Mouse (Mus musculus) MEL (cell line): ENCODE measurements around the gene Gm1113. TPM values are rescaled to one million over a fixed set of nuclear protein-coding genes. Genes with fewer than 3 reads are reported as not detected.

Experiments
- DNase-seq: peaks from one replicate; pipeline ENCODE4 v3.0.0; 2011; ENCODE audit warnings: low read depth, low spot score
- H3K27ac ChIP-seq: 2 replicates; pipeline ENCODE4 v1.5.1; 2012; ENCODE audit warnings: low read depth, mild to moderate bottlenecking, control low read depth, low read length, moderate library complexity; ENCODE audit not compliant: control insufficient read depth
- H3K27me3 ChIP-seq, 2 experiments: fragments of 150-350 bp in 1 of 2; sonication (generic) in 1 of 2; 2 replicates each; pipeline ENCODE4 v1.6.1; 2012; ENCODE audit warnings: low read length in 2 of 2, mild to moderate bottlenecking in 2 of 2, improper control_type of control experiment in 1 of 2, moderate library complexity in 1 of 2; ENCODE audit not compliant: insufficient read depth in 2 of 2, control insufficient read depth in 1 of 2
- H3K36me3 ChIP-seq, 2 experiments: 2 replicates each; pipeline ENCODE4 v1.6.1; 2012 to 2014; ENCODE audit warnings: low read length in 2 of 2, improper control_type of control experiment in 1 of 2, inconsistent platforms in 1 of 2, mild to moderate bottlenecking in 1 of 2; ENCODE audit not compliant: insufficient read depth in 2 of 2, control insufficient read depth in 1 of 2
- H3K4me1 ChIP-seq, 2 experiments: fragments of 150-350 bp in 1 of 2; sonication (generic) in 1 of 2; 2 replicates each; pipeline ENCODE4 v1.6.1; 2012; ENCODE audit warnings: low read length in 2 of 2, improper control_type of control experiment in 1 of 2, mild to moderate bottlenecking in 1 of 2; ENCODE audit not compliant: insufficient read depth in 2 of 2, control insufficient read depth in 1 of 2
- H3K4me3 ChIP-seq, 2 experiments: fragments of 150-350 bp in 1 of 2; sonication (generic) in 1 of 2; 2 replicates each; pipeline ENCODE4 v1.5.1; 2012; ENCODE audit warnings: low read depth in 2 of 2, low read length in 2 of 2, mild to moderate bottlenecking in 2 of 2, moderate library complexity in 2 of 2, control low read depth in 1 of 2, improper control_type of control experiment in 1 of 2; ENCODE audit not compliant: control insufficient read depth in 1 of 2, insufficient read depth in 1 of 2
- H3K79me2 ChIP-seq: 2 replicates; pipeline ENCODE4 v1.6.1; 2012; ENCODE audit warnings: mild to moderate bottlenecking, low read length, moderate library complexity; ENCODE audit not compliant: control insufficient read depth, poor library complexity, insufficient read depth
- H3K9ac ChIP-seq: 2 replicates; pipeline ENCODE4 v1.6.1; 2012; ENCODE audit warnings: low read depth, mild to moderate bottlenecking, control low read depth, low read length, moderate library complexity; ENCODE audit not compliant: control insufficient read depth, poor library complexity, severe bottlenecking
- H3K9me3 ChIP-seq: fragments of 150-350 bp; sonication (generic); replicated peaks from 2 replicates; pipeline ENCODE4 v1.6.1; 2012; ENCODE audit warnings: mild to moderate bottlenecking, low read length, improper control_type of control experiment, moderate library complexity; ENCODE audit not compliant: insufficient read depth
- CTCF ChIP-seq, 3 experiments: IDR thresholded peaks in 2 of 3; conservative IDR thresholded peaks in 1 of 3; 2 replicates each; pipeline ENCODE4 v1.5.1; 2011 to 2012; ENCODE audit warnings: low read length in 3 of 3, low read depth in 2 of 3, mild to moderate bottlenecking in 2 of 3, improper control_type of control experiment in 1 of 3, inconsistent platforms in 1 of 3, mixed read lengths in 1 of 3, moderate library complexity in 1 of 3; ENCODE audit not compliant: control insufficient read depth in 1 of 3, insufficient read depth in 1 of 3, poor library complexity in 1 of 3, severe bottlenecking in 1 of 3
- E2F4 ChIP-seq: IDR thresholded peaks from 2 replicates; pipeline ENCODE4 v1.6.1; 2011; ENCODE audit warnings: low read depth, low read length, improper control_type of control experiment, borderline replicate concordance
- ELF1 ChIP-seq: IDR thresholded peaks from 2 replicates; pipeline ENCODE4 v1.6.1; 2014; ENCODE audit warnings: low read depth, mild to moderate bottlenecking, inconsistent platforms, low read length, improper control_type of control experiment, moderate library complexity
- EP300 ChIP-seq, 2 experiments: IDR thresholded peaks; 2 replicates each; pipeline ENCODE4 v1.6.1; 2011; ENCODE audit warnings: improper control_type of control experiment in 2 of 2, low read length in 2 of 2, low read depth in 1 of 2, mild to moderate bottlenecking in 1 of 2
- GABPA ChIP-seq: IDR thresholded peaks from 2 replicates; pipeline ENCODE4 v1.6.1; 2012; ENCODE audit warnings: low read depth, mild to moderate bottlenecking, inconsistent platforms, low read length, improper control_type of control experiment, moderate library complexity
- GATA1 ChIP-seq: IDR thresholded peaks from 2 replicates; pipeline ENCODE4 v1.6.1; 2011; ENCODE audit warnings: low read depth, low read length, improper control_type of control experiment
- JUND ChIP-seq: IDR thresholded peaks from 2 replicates; pipeline ENCODE4 v1.6.1; 2011; ENCODE audit warnings: low read depth, mild to moderate bottlenecking, improper control_type of control experiment, low read length
- KAT2A ChIP-seq: conservative IDR thresholded peaks from 2 replicates; pipeline ENCODE4 v1.6.1; 2012; ENCODE audit warnings: low read depth, low read length, improper control_type of control experiment, inconsistent platforms
- MAZ ChIP-seq: IDR thresholded peaks from 2 replicates; pipeline ENCODE4 v1.6.1; 2012; ENCODE audit warnings: low read depth, mild to moderate bottlenecking, inconsistent platforms, low read length, improper control_type of control experiment
- MEF2A ChIP-seq: IDR thresholded peaks from 2 replicates; pipeline ENCODE4 v1.6.1; 2014; ENCODE audit warnings: low read depth, mild to moderate bottlenecking, inconsistent platforms, low read length, improper control_type of control experiment; ENCODE audit not compliant: poor library complexity, insufficient replicate concordance, severe bottlenecking; ENCODE audit errors: extremely low read depth
- MXI1 ChIP-seq: IDR thresholded peaks from 2 replicates; pipeline ENCODE4 v1.6.1; 2011; ENCODE audit warnings: mild to moderate bottlenecking, low read depth, low read length, improper control_type of control experiment
- MYB ChIP-seq: IDR thresholded peaks from 2 replicates; pipeline ENCODE4 v1.6.1; 2011; ENCODE audit warnings: mild to moderate bottlenecking, low read depth, low read length, improper control_type of control experiment
- MYC ChIP-seq: IDR thresholded peaks from 2 replicates; pipeline ENCODE4 v1.6.1; 2011; ENCODE audit warnings: low read depth, mild to moderate bottlenecking, low read length, improper control_type of control experiment, moderate library complexity
- NRF1 ChIP-seq: IDR thresholded peaks from 2 replicates; pipeline ENCODE4 v1.6.1; 2014; ENCODE audit warnings: low read depth, mild to moderate bottlenecking, inconsistent platforms, low read length, improper control_type of control experiment, moderate library complexity; ENCODE audit not compliant: poor library complexity, insufficient read depth, severe bottlenecking
- POLR2A ChIP-seq, 2 experiments: IDR thresholded peaks; 2 replicates each; pipeline ENCODE4 v1.6.1; 2011 to 2012; ENCODE audit warnings: low read length in 2 of 2, mild to moderate bottlenecking in 2 of 2, control low read depth in 1 of 2, improper control_type of control experiment in 1 of 2, low read depth in 1 of 2, moderate library complexity in 1 of 2; ENCODE audit not compliant: control insufficient read depth in 1 of 2, insufficient read depth in 1 of 2, poor library complexity in 1 of 2
- RCOR1 ChIP-seq: IDR thresholded peaks from 2 replicates; pipeline ENCODE4 v1.6.1; 2012; ENCODE audit warnings: low read depth, mild to moderate bottlenecking, inconsistent platforms, low read length, improper control_type of control experiment
- SIN3A ChIP-seq: IDR thresholded peaks from 2 replicates; pipeline ENCODE4 v1.6.1; 2012; ENCODE audit warnings: low read length, improper control_type of control experiment, inconsistent platforms
- SMC3 ChIP-seq: IDR thresholded peaks from 2 replicates; pipeline ENCODE4 v1.6.1; 2011; ENCODE audit warnings: low read depth, low read length, improper control_type of control experiment
- TAL1 ChIP-seq: IDR thresholded peaks from 2 replicates; pipeline ENCODE4 v1.6.1; 2012; ENCODE audit warnings: mild to moderate bottlenecking, inconsistent platforms, low read length, moderate library complexity, mixed read lengths
- TCF12 ChIP-seq: IDR thresholded peaks from 2 replicates; pipeline ENCODE4 v1.6.1; 2014; ENCODE audit warnings: low read depth, mild to moderate bottlenecking, inconsistent platforms, low read length, improper control_type of control experiment, moderate library complexity
- UBTF ChIP-seq: IDR thresholded peaks from 2 replicates; pipeline ENCODE4 v1.6.1; 2012; ENCODE audit warnings: low read depth, mild to moderate bottlenecking, inconsistent platforms, low read length, improper control_type of control experiment, moderate library complexity, borderline replicate concordance; ENCODE audit not compliant: insufficient read depth
- USF1 ChIP-seq: IDR thresholded peaks from 2 replicates; pipeline ENCODE4 v1.6.1; 2014; ENCODE audit warnings: low read depth, mild to moderate bottlenecking, inconsistent platforms, low read length, improper control_type of control experiment, moderate library complexity
- ZC3H11A ChIP-seq: IDR thresholded peaks from 2 replicates; pipeline ENCODE4 v1.6.1; 2012; ENCODE audit warnings: low read depth, mild to moderate bottlenecking, inconsistent platforms, low read length, improper control_type of control experiment
- ZKSCAN1 ChIP-seq: IDR thresholded peaks from 2 replicates; pipeline ENCODE4 v1.6.1; 2012; ENCODE audit warnings: low read depth, mild to moderate bottlenecking, inconsistent platforms, low read length, improper control_type of control experiment, moderate library complexity
- ZMIZ1 ChIP-seq: IDR thresholded peaks from 2 replicates; pipeline ENCODE4 v1.6.1; 2012; ENCODE audit warnings: low read depth, mild to moderate bottlenecking, inconsistent platforms, low read length, improper control_type of control experiment, moderate library complexity
- polyA plus RNA-seq, 2 experiments: library from polyadenylated mRNA; stranded (reverse) in 1 of 2; unstranded in 1 of 2; fragments of >175 nt in 1 of 2; fragments of >200 nt in 1 of 2; gene quantifications; 2 replicates each; pipeline versions ENCODE4 v1.2.1 to v1.2.4; 2012; ENCODE audit warnings: low replicate concordance in 2 of 2, low read depth in 1 of 2; ENCODE audit not compliant: insufficient read length in 2 of 2, insufficient read depth in 1 of 2, missing spikeins in 1 of 2
- total RNA-seq: library from RNA; depleted of rRNA; stranded (reverse); fragments of 300-350 nt; gene quantifications from 2 replicates; pipeline ENCODE4 v1.2.3, GENCODE M21; 2012

The Gm1113 gene
- total and polyA plus RNA-seq, 3 experiments = not detected

DNA sequence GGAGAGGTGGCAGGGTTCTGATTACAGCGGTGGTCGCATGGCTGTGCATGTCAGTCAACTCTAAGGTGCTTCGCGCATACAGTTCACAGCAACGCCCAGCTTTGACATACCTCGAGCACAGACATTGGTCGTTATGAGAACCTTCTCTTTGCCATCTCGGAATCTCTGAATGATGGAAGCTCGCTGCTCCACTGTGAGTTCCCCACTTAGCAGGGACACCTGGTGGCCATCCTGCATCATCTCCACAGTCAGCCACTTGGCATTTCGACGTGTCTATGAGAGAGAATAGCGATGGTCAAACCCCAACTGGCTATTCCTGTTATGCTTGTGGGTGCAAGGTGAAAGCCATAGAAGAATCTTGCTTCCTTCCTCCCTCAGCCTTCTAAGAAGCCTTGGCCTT, 27.6 kb upstream of the Gm1113 start:
- DNase-seq = no peak
- Histone ChIP-seq H3K36me3 (peaks cover 0 to 6% of the 10 kb centered on the region in 2 experiments; a peak in 2 of 4 replicates), H3K4me3 (no peak overlapping the region), H3K9ac (no peak overlapping the region), H3K27me3 (peaks cover 0 to 2% of the 10 kb centered on the region in 2 experiments; a peak in 1 of 4 replicates), H3K4me1 (peaks cover 5 to 15% of the 10 kb centered on the region in 2 experiments), H3K27ac (no peak overlapping the region), H3K79me2 (no peaks in the 10 kb centered on the region), H3K9me3 (no peaks in the 10 kb centered on the region)
- TF ChIP-seq RCOR1 (no peak), CTCF (IDR thresholded peaks at IDR 0.05 in 2 of 3, conservative IDR thresholded peaks at IDR 0.05 in 1 of 3; ENCODE audit: control insufficient read depth in 1 of 3, insufficient read depth in 1 of 3, low read depth in 2 of 3, low read length in 3 of 3, poor library complexity in 1 of 3, severe bottlenecking in 1 of 3) (peak; percentile 14 to 31 (median 27); a peak in 3 of 6 replicates)

DNA sequence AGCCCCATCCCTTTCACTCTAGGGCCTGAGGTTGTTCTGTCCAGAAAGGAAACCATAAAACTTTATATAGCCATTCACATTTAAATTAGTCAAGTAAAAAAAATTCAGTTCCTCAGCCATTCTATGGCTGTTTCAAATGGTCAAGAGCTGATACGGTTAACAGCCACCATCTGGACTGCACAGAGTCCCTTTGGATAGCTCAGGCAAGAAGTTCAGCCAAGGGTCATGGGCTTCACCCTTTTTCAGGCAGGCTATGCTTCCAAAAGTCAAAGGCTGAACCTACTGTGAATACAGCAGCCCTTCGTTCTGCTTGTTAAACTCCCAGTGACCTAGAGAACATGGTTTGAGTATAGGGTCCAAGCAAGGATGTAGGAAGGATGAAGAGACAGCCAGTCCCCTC, 26.6 kb upstream of the Gm1113 start:
- peaks cover 0 to 6% of the 10 kb centered on the region in 2 experiments; a peak in 2 of 4 replicates for H3K36me3 ChIP-seq
- no peak for TF ChIP-seq MXI1
- no peak for TF ChIP-seq ZMIZ1
- no peak for TF ChIP-seq POLR2A (IDR thresholded peaks at IDR 0.05; ENCODE audit: control insufficient read depth in 1 of 2, insufficient read depth in 1 of 2, low read depth in 1 of 2, low read length in 2 of 2, poor library complexity in 1 of 2)
- no peak for TF ChIP-seq ZKSCAN1
- no peak for TF ChIP-seq MYC
- TF ChIP-seq MAZ = no peak
- H3K79me2 ChIP-seq = no peaks in the 10 kb centered on the region
- H3K4me1 ChIP-seq = peaks cover 5 to 15% of the 10 kb centered on the region in 2 experiments
- no peak overlapping the region for H3K9ac ChIP-seq
- no peak for DNase-seq
- H3K9me3 ChIP-seq = no peaks in the 10 kb centered on the region
- H3K27ac ChIP-seq = no peak overlapping the region
- H3K4me3 ChIP-seq = no peak overlapping the region
- H3K27me3 ChIP-seq = peaks cover 0 to 2% of the 10 kb centered on the region in 2 experiments; a peak in 1 of 4 replicates

DNA sequence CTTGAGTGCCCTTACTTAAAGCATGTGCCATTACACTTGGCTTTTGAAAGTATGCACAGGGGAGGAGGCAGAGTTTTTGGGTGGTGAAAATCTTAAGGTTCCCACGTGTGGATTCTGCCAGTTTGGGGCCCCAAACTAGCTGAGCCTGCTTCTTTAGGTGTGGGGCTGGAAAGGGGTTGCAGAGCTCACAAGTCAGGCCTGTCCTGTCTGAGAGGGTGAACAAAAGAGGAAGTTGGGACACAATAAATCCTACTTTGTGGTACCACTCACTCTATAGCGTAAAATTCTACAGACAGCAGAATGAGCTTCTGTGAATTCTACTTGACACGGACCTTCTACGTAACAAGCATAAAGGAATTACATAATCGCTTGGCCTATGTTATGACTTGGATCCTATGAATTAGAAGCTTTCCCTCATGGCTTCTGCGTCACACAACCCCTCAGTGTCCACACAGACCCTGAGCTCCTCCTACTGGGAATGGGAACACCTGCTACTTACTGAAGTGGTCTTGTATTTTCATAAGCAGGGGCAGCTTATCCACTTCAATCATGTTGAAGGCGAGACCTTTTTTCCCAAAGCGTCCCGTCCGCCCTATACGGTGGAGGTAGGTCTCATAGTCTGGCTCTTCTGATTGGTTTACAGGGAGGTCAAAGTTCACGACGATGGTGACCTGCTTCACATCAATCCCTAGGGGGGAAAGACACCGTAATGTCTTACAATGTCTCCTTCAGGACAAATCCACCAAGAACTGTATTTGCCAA, 25.2 kb upstream of the Gm1113 start:
- DNase-seq = peak; percentile 35
- no peak overlapping the region for H3K4me3 ChIP-seq
- no peaks in the 10 kb centered on the region for H3K27me3 ChIP-seq
- peaks cover 5 to 16% of the 10 kb centered on the region in 2 experiments for H3K4me1 ChIP-seq
- no peaks in the 10 kb centered on the region for H3K9me3 ChIP-seq
- H3K36me3 ChIP-seq = peaks cover 0 to 6% of the 10 kb centered on the region in 2 experiments; a peak in 2 of 4 replicates
- no peak for TF ChIP-seq NRF1
- TF ChIP-seq E2F4 = no peak
- no peak for TF ChIP-seq ZC3H11A
- no peak for TF ChIP-seq EP300 (IDR thresholded peaks at IDR 0.05; ENCODE audit: low read depth in 1 of 2, low read length in 2 of 2)
- TF ChIP-seq SMC3 = no peak
- no peak for TF ChIP-seq TAL1
- no peak for TF ChIP-seq KAT2A
- no peak for TF ChIP-seq JUND
- no peak for TF ChIP-seq TCF12
- no peak for TF ChIP-seq POLR2A (IDR thresholded peaks at IDR 0.05; ENCODE audit: control insufficient read depth in 1 of 2, insufficient read depth in 1 of 2, low read depth in 1 of 2, low read length in 2 of 2, poor library complexity in 1 of 2)
- TF ChIP-seq USF1 = no peak
- TF ChIP-seq MYB = no peak
- TF ChIP-seq ELF1 = no peak
- TF ChIP-seq MEF2A = no peak
- no peak for TF ChIP-seq GABPA
- TF ChIP-seq UBTF = no peak
- no peak for TF ChIP-seq GATA1
- TF ChIP-seq SIN3A = no peak
- no peak overlapping the region for H3K27ac ChIP-seq
- H3K79me2 ChIP-seq = no peaks in the 10 kb centered on the region
- no peak overlapping the region for H3K9ac ChIP-seq
